Mouse (Mus musculus) layer of hippocampus, postnatal 25 days (tissue): ENCODE results near the gene Cel. TPM values are rescaled to one million over a fixed set of nuclear protein-coding genes. Genes with fewer than 3 reads are reported as not detected.
"Not testable (repeated sequence)": the region's sequence is repeated elsewhere in the genome, so short reads cannot be mapped to it uniquely, and the experiment has no call there.

Experiments
- DNase-seq, 2 experiments: peaks; one replicate each; pipeline ENCODE4 v3.0.0; 2022; ENCODE audit warnings: mixed read lengths in 2 of 2, low spot score in 1 of 2; ENCODE audit errors: extremely low spot score in 1 of 2
- microRNA-seq, 2 experiments: library from miRNA; unstranded; fragments of <30 nt; microRNA quantifications; one replicate each; pipeline ENCODE4 v1.2.0; 2021
- total RNA-seq, 2 experiments: library from RNA; stranded (reverse); gene quantifications; 2 replicates each; pipeline ENCODE4 v1.2.3; 2021

Cel gene
- total RNA-seq, 2 experiments from 2014 or later, result not detected

DNA sequence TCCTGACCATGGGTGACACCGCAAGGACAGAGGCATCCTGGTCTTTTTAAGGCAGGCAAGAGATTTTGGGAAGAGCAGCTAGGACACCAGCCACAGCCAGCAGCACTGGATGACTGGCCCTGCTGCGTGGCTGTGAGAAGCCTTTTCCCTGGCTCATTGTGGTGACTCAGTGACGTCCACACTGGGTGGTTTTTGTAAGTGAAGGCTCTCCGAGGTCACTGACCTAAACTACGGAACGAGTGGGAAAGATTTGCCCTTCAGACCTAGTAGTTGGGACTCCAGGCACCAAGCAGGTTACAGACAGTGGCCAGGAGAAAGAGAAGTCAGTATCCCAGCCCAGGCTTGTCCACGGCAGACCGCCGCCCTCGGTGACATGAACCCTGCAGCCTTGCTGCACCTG lies 38.8 kb downstream of the Cel start:
- DNase-seq, result no peak

DNA sequence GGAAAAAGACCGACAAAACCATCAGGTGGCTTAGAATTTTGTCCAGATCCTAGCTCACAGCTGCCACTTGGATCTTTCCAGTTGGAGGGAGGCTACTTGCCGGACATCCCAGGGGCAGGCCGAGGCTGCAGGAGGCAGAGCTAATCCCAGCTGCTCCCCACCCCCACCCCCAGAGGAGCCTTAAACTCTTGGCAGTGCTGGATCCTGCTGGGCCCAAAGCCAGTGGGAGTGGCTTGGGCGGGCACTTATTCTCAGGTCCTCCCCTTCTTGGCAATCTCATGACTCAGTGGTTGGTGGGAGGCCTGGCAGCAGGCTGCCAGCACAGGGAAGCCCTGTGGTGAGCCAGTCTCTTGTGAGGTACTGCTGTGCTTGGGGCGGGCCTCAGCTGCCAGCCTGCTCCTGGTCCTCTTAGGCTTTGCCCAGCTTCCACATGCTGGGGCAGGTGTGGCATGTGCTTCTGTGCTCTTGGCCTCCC lies 39.5 kb downstream of the Cel start:
- DNase-seq, result peak; percentile 74 to 82

DNA sequence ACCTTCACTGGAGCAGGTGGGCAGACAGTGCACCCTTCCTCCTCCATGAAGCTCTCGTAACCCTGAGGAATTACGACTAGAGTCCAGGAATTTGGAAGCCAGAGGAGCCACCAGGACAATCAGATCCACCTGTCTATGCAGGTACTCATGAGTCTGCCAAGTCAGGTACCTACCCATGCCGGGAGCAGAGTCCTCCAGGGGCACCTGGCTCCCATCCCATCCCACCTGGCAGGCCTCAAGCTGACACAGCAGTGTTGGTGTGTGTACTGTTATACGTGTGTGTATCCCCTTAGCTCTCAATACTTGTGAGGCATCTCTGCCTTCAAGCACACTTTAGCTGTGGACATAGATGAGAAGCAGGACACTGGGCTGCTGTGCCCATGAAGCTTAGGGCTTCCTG lies 41.0 kb downstream of the Cel start:
- DNase-seq, result no peak

- no peak for DNase-seq
Observed at GRCm38 (mm10) chr2:28521571-28522151, 41.5 kb downstream of the Cel start.

- DNase-seq, result no peak
Observed at GRCm38 (mm10) chr2:28520581-28520980, 42.6 kb downstream of the Cel start.

GRCm38 (mm10) chr2:28518231-28518630 lies 45.0 kb downstream of the Cel start:
- no peak for DNase-seq

- peak in 1 of 2 experiments; percentile 73 for DNase-seq
Observed at GRCm38 (mm10) chr2:28517206-28517909, 45.8 kb downstream of the Cel start.

GRCm38 (mm10) chr2:28514489-28514888 lies 48.7 kb downstream of the Cel start:
- peak; percentile 85 to 97 for DNase-seq

- no peak for DNase-seq
Observed at GRCm38 (mm10) chr2:28513431-28514370, 49.5 kb downstream of the Cel start.

- DNase-seq, result no peak
Observed at GRCm38 (mm10) chr2:28512798-28513401, 50.3 kb downstream of the Cel start, which contains the start of gene Ralgds. Gene Ralgds (plus strand): TSS chr2:28513125.

DNA sequence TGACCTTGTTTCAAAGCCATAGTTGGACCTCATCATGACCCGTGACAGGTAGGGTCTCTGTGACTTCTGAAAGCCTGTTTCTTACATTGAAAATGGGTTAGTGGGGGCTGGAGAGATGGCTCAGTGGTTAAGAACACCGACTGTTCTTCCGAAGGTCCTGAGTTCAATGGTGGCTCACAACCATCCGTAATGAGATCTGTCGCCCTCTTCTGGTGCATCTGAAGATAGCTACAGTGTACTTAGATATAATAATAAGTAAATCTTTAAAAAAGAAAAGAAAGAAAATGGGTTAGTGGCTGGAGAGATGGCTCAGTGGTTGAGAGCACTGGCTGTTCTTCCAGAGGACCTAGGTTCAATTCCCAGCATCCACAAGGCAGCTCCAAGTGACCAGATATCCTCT lies 51.6 kb downstream of the Cel start:
- DNase-seq, result not testable (repeated sequence)

GRCm38 (mm10) chr2:28506291-28506690 lies 56.9 kb downstream of the Cel start:
- DNase-seq, result no peak

DNA sequence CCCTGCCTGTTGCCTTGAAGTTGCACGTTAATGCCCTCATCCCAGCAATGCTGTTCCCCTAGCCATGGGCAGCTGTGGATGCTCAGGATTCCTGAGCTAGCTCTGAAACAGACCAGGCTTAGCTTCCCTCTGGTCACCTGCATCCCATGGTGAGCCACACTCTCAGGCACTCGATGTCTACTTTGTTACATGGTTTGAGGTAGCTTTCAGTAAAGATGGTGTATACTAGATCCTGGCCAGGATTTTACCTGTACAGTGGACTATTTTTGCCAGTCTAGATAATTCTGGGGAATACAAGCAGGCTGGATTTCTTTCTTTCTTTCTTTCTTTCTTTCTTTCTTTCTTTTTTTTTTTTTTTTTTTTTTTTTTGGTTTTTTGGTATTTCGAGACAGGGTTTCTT lies 57.4 kb downstream of the Cel start, which contains the start of gene Gm10134:
TSS of gene Gm10134 (plus strand) at position 301 of the 400 bp plus-strand sequence.
- DNase-seq, result no peak

Small RNA genes within 50 kb of the gene (microRNA-seq; reads per million reads assigned to microRNA genes)
- gene Gm22824, result 0 reads per million in 2 experiments

Other genes starting within 250 kb of the Cel start
- 10 to 100 TPM; 14.3 to 16.0 TPM for gene Ppp1r26, start 116.6 kb downstream of the Cel start, total RNA-seq
- gene 1700007K13Rik, start 97.1 kb downstream of the Cel start, total RNA-seq, result 1 to 10 TPM; 2.8 to 3.8 TPM
- gene Mrps2, start 95.3 kb downstream of the Cel start, total RNA-seq, result 10 to 100 TPM; 38.3 to 39.2 TPM
- 1 to 10 TPM; 1.5 to 2.1 TPM for gene Gbgt1, start 66.5 kb downstream of the Cel start, total RNA-seq
- gene Gm10134, start 57.3 kb downstream of the Cel start, total RNA-seq, result 1 to 10 TPM in 1 of 2 experiments, not detected in 1; 2.0 TPM
- gene Ralgds, start 50.3 kb downstream of the Cel start, total RNA-seq, result 100 to 1,000 TPM; 115 to 132 TPM
- gene Gtf3c5, start 20.3 kb upstream of the Cel start, total RNA-seq, result 10 to 100 TPM; 18.9 to 19.5 TPM
- not detected for gene Gfi1b, start 58.6 kb upstream of the Cel start, total RNA-seq
- 10 to 100 TPM; 36.1 to 44.0 TPM for gene Tsc1, start 77.8 kb upstream of the Cel start, total RNA-seq
- under 1 TPM in 1 of 2 experiments, not detected in 1; 0.91 TPM for gene Spaca9, start 136.3 kb upstream of the Cel start, total RNA-seq
- gene Ak8, start 136.8 kb upstream of the Cel start, total RNA-seq, result 1 to 10 TPM; 1.1 TPM